Mouse (Mus musculus) heart, adult 2 months (tissue): ENCODE measurements at regions not wholly inside any gene's neighbourhood (a gene's known extent, or its start where the extent isn't known, plus 50 kb on each side); places are given as distances from the start of the nearest gene placed in this dataset.

ENCODE experiments used
- DNase-seq, 2 experiments: peaks; one replicate each; pipeline ENCODE4 v3.0.0; 2021
- H3K27ac ChIP-seq: fragments of 200-600 bp; 2 replicates; pipeline ENCODE4 v1.8.1; 2022
- H3K27me3 ChIP-seq: fragments of 200-500 bp; 2 replicates; pipeline ENCODE4 v1.6.1; 2012; ENCODE audit warnings: mild to moderate bottlenecking, low read length, inconsistent platforms, mixed read lengths; ENCODE audit not compliant: control insufficient read depth, insufficient read depth
- H3K36me3 ChIP-seq: fragments of 200-500 bp; 2 replicates; pipeline ENCODE4 v1.6.1; 2012; ENCODE audit warnings: low read length, inconsistent platforms; ENCODE audit not compliant: control insufficient read depth, insufficient read depth
- H3K4me1 ChIP-seq: fragments of 200-500 bp; 2 replicates; pipeline ENCODE4 v1.6.1; 2011; ENCODE audit warnings: low read length; ENCODE audit not compliant: control insufficient read depth, insufficient read depth
- H3K4me3 ChIP-seq: fragments of 200-600 bp; 2 replicates; pipeline ENCODE4 v1.8.1; 2022
- H3K79me2 ChIP-seq: fragments of 200-500 bp; replicated peaks from 2 replicates; pipeline ENCODE4 v1.6.1; 2012; ENCODE audit warnings: mild to moderate bottlenecking, inconsistent platforms, low read length, moderate library complexity, mixed read lengths; ENCODE audit not compliant: control insufficient read depth, insufficient read depth
- H3K9ac ChIP-seq: fragments of 200-500 bp; 2 replicates; pipeline ENCODE4 v1.6.1; 2012; ENCODE audit warnings: low read depth, mild to moderate bottlenecking, control low read depth, inconsistent platforms, low read length, mixed read lengths
- CTCF ChIP-seq: fragments of 200-600 bp; IDR thresholded peaks from 2 replicates; pipeline ENCODE4 v1.8.1; 2022; ENCODE audit warnings: antibody characterized with exemption, mild to moderate bottlenecking, moderate library complexity
- EP300 ChIP-seq: fragments of 200-500 bp; IDR thresholded peaks from 2 replicates; pipeline ENCODE4 v1.6.1; 2011; ENCODE audit warnings: low read depth, low read length, control low read depth; ENCODE audit not compliant: insufficient read depth
- POLR2A ChIP-seq: fragments of 200-500 bp; IDR thresholded peaks from 2 replicates; pipeline ENCODE4 v1.6.1; 2011; ENCODE audit warnings: mild to moderate bottlenecking, low read depth, low read length, control low read depth; ENCODE audit not compliant: insufficient read depth
- WGBS: fragments of 180-500 bp; shearing (Covaris S2); methylation state at CpG from one replicate; pipeline ENCODE4 v1.1.7; 2018; 5-methylcytosine and 5-hydroxymethylcytosine counted together
- intact Hi-C: fragments of 180-260 bp; cut with DNase I; formaldehyde crosslinking; loops from one replicate; pipeline ENCODE4 v1.15.1; 2025

GRCm38 (mm10) chr5:46787079-46787478 lies 929.7 kb upstream of the Lcorl start:
- Histone ChIP-seq H3K27ac (no peak overlapping the region), H3K27me3 (no peaks in the 10 kb centered on the region), H3K36me3 (no peaks in the 10 kb centered on the region), H3K9ac (no peak overlapping the region), H3K4me3 (no peak overlapping the region), H3K79me2 (no peaks in the 10 kb centered on the region), H3K4me1 (no peaks in the 10 kb centered on the region)
- no peak for DNase-seq
- TF ChIP-seq POLR2A (no peak), CTCF (no peak), EP300 (no peak)
- 70% methylated on average over 3 of the region's 3 CpGs for WGBS
- intact Hi-C loops: no loop called here

GRCm38 (mm10) chr5:46756094-46756493 lies 898.7 kb upstream of the Lcorl start:
- no peaks in the 10 kb centered on the region for H3K4me1 ChIP-seq
- H3K79me2 ChIP-seq: no peaks in the 10 kb centered on the region
- H3K9ac ChIP-seq: no peak overlapping the region
- H3K27me3 ChIP-seq: no peaks in the 10 kb centered on the region
- WGBS: 66% methylated on average over 4 of the region's 5 CpGs
- no peak for DNase-seq
- H3K4me3 ChIP-seq: no peak overlapping the region
- intact Hi-C loops: loop anchor here (2.0 kb wide), 1 partner anchor 17 kb away; no protein-coding TSS in a partner anchor
- no peaks in the 10 kb centered on the region for H3K36me3 ChIP-seq
- H3K27ac ChIP-seq: no peak overlapping the region
- TF ChIP-seq EP300 (no peak), POLR2A (no peak), CTCF (no peak)

- DNase-seq: no peak
- TF ChIP-seq EP300 (no peak), CTCF (no peak), POLR2A (no peak)
- H3K27me3 ChIP-seq: no peaks in the 10 kb centered on the region
- 87% methylated on average over 2 of the region's 2 CpGs for WGBS
- no peak overlapping the region for H3K4me3 ChIP-seq
- no peaks in the 10 kb centered on the region for H3K4me1 ChIP-seq
- no peaks in the 10 kb centered on the region for H3K79me2 ChIP-seq
- no peak overlapping the region for H3K27ac ChIP-seq
- no peak overlapping the region for H3K9ac ChIP-seq
- intact Hi-C loops: no loop called here
- no peaks in the 10 kb centered on the region for H3K36me3 ChIP-seq
Observed at GRCm38 (mm10) chr5:46740034-46740582, 882.7 kb upstream of the Lcorl start.

GRCm38 (mm10) chr5:46732510-46732909 lies 875.1 kb upstream of the Lcorl start:
- Histone ChIP-seq H3K27ac (no peak overlapping the region), H3K4me1 (no peaks in the 10 kb centered on the region), H3K27me3 (no peaks in the 10 kb centered on the region), H3K4me3 (no peak overlapping the region), H3K79me2 (no peaks in the 10 kb centered on the region), H3K36me3 (no peaks in the 10 kb centered on the region), H3K9ac (no peak overlapping the region)
- intact Hi-C loops: no loop called here
- 75% methylated on average over 3 of the region's 3 CpGs for WGBS
- TF ChIP-seq CTCF (no peak), EP300 (no peak), POLR2A (no peak)
- DNase-seq: no peak

- Histone ChIP-seq H3K79me2 (no peaks in the 10 kb centered on the region), H3K9ac (no peak overlapping the region), H3K27me3 (no peaks in the 10 kb centered on the region), H3K36me3 (no peaks in the 10 kb centered on the region), H3K4me3 (no peak overlapping the region), H3K4me1 (no peaks in the 10 kb centered on the region), H3K27ac (no peak overlapping the region)
- intact Hi-C loops: no loop called here
- no peak for TF ChIP-seq POLR2A
- no peak for TF ChIP-seq EP300
- TF ChIP-seq CTCF: no peak
- no peak for DNase-seq
- WGBS: 80% methylated on average over 5 of the region's 5 CpGs
Observed at GRCm38 (mm10) chr5:46732025-46732424, 874.6 kb upstream of the Lcorl start.

GRCm38 (mm10) chr5:46731297-46731696 lies 873.9 kb upstream of the Lcorl start:
- no peak for DNase-seq
- no peak for TF ChIP-seq CTCF
- TF ChIP-seq POLR2A: no peak
- TF ChIP-seq EP300: no peak
- Histone ChIP-seq H3K27ac (no peak overlapping the region), H3K4me1 (no peaks in the 10 kb centered on the region), H3K4me3 (no peak overlapping the region), H3K79me2 (no peaks in the 10 kb centered on the region), H3K9ac (no peak overlapping the region), H3K36me3 (no peaks in the 10 kb centered on the region), H3K27me3 (no peaks in the 10 kb centered on the region)
- intact Hi-C loops: no loop called here
- 77% methylated on average over 3 of the region's 3 CpGs for WGBS

- intact Hi-C loops: no loop called here
- no peak overlapping the region for H3K4me3 ChIP-seq
- TF ChIP-seq CTCF (no peak), EP300 (no peak), POLR2A (no peak)
- H3K27me3 ChIP-seq: no peaks in the 10 kb centered on the region
- H3K4me1 ChIP-seq: no peaks in the 10 kb centered on the region
- no peaks in the 10 kb centered on the region for H3K79me2 ChIP-seq
- 62% methylated on average over 3 of the region's 3 CpGs for WGBS
- no peak for DNase-seq
- no peak overlapping the region for H3K27ac ChIP-seq
- H3K9ac ChIP-seq: no peak overlapping the region
- H3K36me3 ChIP-seq: no peaks in the 10 kb centered on the region
Observed at GRCm38 (mm10) chr5:46709596-46709995, 852.2 kb upstream of the Lcorl start.
